Mouse (Mus musculus) gastrocnemius, postnatal 36 days (tissue): ENCODE measurements at regions not wholly inside any gene's neighbourhood (a gene's known extent, or its start where the extent isn't known, plus 50 kb on each side); places are given as distances from the start of the nearest gene placed in this dataset.

ENCODE experiments used
- DNase-seq, 2 experiments: peaks; one replicate each; pipeline ENCODE4 v3.0.0; 2022
- intact Hi-C: fragments of 180-260 bp; cut with DNase I; formaldehyde crosslinking; loops from one replicate; pipeline ENCODE4 v1.15.1; 2025

- DNase-seq: no peak
- intact Hi-C loops: no loop called here
Observed at GRCm38 (mm10) chr13:107247792-107248505, 226.0 kb upstream of the Kif2a start.

DNA sequence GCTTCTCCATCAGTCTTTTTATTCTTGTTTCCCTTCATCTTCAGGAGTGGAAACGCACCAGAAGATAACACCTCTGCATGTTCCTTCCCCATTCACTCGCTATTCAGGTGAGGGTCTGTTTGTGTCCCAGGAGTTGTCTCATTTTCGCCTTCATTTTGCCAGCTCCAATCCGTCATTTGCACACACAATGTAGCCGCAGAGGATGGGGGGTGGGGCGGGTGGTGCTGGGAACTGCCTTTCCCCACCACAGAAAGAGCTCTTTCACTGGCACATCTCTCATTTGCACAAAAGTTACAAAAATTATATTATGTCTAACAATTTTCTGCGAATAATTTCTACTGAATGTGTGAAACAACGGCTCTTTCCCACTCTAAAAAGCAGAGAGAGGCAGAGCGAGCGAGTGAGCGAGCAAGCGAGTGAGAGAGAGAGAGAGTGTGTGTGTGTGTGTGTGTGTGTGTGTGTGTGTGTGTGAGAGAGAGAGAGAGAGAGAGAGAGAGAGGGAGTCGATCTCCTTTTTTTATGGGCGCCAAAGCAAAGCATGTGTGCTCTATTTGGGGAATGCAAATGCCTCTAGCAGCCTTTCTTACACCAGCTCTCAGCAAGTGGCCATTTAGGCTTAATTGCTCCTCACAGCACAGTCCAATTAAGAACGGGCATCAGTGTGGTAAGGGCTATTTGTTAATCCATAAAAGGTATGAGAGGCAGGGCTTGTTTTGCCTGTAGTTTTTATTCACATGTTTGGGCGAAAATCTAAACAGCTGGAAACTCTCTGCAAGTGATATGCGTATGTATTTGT, 225.2 kb upstream of the Kif2a start:
- intact Hi-C loops: no loop called here
- no peak for DNase-seq

DNA sequence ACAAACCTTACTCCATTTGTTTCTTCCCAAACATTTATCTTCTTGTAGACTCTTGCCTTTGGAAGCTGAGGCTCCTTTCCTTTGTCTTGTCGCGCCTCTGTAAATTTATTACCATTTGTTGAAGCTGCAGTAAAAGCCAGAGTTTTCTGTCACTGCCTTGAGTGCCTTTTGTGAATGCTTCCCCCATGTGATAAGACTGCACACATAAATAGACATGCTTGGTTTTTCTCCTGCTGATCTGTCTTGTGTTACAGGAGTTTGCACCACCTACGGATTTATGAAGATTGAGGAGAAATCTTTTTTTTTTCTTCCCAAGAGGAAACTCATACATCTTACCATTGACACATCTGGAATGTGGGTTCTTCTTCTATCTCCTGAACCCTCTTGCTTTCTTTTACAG, 222.2 kb upstream of the Kif2a start:
- DNase-seq: no peak
- intact Hi-C loops: no loop called here

GRCm38 (mm10) chr13:107239035-107239387, 217.1 kb upstream of the Kif2a start:
- intact Hi-C loops: no loop called here
- DNase-seq: no peak

DNA sequence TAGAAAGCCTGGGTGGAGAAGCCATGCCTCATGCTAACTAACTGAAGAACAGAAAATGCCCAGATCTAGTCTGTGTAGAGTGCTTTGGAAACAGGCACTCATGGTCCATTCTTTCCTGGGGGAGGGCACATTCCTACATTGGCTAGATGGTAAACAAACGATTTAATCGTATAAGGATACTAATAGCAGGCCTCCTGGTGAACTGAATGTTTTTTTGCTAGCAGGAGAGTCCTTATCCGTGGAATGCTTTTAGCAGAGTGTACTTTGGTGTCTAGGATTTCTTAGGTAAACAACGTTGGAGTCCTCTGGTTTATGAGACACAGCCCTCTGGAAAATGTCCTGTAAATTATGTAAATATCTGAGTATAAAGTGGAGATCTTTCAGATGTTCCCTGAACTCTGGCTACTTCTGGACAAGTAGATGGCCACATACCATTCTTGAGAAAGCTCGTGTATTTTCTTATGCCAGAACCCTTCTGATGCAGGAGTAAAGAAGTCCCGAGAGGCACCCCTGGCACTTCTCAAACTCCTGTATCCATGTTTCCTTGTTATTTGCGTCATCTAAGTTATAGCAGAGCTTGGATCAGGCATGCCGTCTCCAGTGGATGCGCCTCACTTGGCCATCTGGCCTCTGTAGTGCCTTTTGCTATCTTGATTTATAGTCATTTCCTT, 216.6 kb upstream of the Kif2a start:
- intact Hi-C loops: no loop called here
- no peak for DNase-seq

GRCm38 (mm10) chr13:107219456-107219855, 197.5 kb upstream of the Kif2a start:
- no peak for DNase-seq
- intact Hi-C loops: no loop called here

DNA sequence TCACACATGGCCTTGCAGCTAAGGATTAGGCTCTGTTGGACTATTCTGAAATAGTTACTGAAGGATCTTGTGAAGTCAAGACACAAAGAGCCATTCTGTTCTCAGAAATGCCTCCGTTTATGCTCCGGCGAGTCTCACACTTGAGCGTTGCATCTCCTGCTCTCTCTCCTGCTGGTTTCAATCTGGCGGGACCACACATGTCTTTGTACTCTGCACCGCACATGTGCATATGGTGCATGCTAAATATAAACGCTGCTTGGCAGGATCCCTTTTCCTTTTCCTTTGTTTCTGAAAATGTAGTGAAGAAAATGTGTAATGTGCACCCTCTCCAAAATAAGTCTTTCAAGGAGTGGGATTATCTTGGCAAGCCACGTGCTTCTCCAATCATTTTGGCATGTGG, 196.4 kb upstream of the Kif2a start:
- intact Hi-C loops: no loop called here
- no peak for DNase-seq

- intact Hi-C loops: no loop called here
- DNase-seq: no peak
Observed at GRCm38 (mm10) chr13:107217825-107218224, 195.9 kb upstream of the Kif2a start.

GRCm38 (mm10) chr13:107213281-107213680, 191.4 kb upstream of the Kif2a start:
- no peak for DNase-seq
- intact Hi-C loops: no loop called here

DNA sequence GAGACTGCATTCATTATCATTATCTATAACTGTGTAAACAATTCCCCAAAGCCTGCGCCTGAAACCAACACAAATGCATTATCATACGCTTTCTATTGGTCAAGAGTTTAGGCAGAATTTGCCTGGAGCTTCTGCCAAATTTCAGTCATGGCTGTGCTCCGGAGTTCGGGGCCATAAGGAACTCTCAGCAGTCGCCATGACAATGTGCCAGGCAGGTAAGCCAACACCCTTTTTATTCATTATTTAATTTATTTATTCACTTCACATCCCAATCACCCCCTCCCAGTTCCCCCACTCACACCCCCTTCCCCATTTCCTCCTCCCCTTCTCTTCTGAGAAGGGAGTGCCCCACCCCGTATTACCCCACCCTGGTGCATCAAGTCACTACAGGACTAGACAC, 188.8 kb upstream of the Kif2a start:
- no peak for DNase-seq
- intact Hi-C loops: no loop called here

DNA sequence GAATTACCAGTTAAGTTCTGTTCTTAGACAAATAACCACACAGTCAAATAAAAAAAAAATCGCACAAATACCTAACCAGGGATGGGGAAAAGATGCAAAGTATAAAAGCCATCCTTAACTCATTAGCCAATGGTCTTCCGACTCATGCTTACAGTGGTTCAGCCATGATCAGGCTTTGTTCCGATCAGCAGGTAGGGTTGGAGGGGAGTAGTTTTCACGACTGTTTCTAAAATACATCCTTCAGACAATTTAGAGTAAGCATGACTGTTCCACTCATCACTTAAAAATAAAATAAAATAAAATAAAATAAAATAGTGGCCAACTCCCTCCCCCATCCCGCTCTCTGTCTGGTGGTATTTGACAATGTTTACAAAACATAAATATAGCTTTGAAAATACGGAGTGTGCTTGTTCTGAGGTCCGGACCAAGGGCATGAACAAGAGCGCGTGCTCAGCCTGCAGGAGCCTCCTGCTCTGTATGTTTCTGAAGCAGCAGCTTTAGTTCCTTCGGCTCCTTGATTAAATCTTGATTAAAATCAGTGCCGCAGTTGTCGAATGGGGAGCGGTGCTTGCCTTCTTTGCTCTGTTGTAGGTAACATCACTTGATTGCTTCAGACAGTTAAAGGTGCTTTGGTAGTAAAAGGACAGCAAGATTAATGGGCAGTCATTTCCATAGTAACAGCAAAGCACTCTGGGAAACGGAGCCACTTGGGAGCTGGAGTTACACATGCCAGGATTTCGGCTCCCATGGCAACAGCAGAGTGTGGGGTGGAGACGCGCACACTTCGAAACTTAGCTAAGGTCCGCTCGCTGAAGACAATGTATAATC, 185.6 kb upstream of the Kif2a start:
- intact Hi-C loops: no loop called here
- DNase-seq: peak; percentile 8 to 16

DNA sequence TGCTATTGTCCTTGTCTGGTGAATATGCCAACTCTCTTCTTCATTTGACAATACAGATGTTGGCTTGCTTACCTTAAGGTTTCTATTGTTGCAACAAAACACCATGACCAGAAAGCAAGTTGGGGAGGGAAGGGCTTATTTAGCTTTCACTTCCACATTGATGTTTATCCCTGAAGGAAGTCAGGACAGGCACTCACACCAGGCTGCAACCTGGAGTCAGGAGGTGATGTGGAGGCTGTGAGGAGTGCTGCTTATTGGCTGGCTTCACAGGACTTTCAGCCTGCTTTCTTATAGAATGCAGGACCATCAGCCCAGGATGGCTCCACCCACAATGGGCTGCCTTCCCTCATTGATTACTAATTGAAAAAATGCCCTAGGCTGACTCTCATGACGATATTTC, 177.9 kb upstream of the Kif2a start:
- DNase-seq: no peak
- intact Hi-C loops: no loop called here

DNA sequence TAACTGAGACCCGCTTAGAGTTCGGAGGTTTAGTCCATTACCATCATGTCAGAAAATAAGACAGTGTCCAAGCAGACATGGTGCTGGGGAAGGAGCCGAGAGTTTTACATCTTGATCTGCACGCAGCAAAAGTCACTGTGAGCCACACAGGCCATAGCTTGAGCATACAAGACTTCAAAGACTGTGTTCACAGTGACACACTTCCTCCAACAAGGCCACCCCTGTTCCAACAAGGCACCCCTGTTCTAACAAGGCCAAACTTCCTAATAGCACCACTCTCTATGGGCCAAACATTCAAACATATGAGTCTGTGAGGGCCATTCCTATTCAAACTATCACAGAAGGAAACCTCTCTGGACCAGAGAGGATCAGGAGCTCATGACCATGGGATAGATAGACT, 171.5 kb upstream of the Kif2a start:
- intact Hi-C loops: no loop called here
- DNase-seq: no peak

GRCm38 (mm10) chr13:107187258-107187878, 165.4 kb upstream of the Kif2a start:
- intact Hi-C loops: no loop called here
- no peak for DNase-seq

- DNase-seq: peak in 1 of 2 experiments; percentile 18
- intact Hi-C loops: no loop called here
Observed at GRCm38 (mm10) chr13:107182544-107182943, 160.6 kb upstream of the Kif2a start.

DNA sequence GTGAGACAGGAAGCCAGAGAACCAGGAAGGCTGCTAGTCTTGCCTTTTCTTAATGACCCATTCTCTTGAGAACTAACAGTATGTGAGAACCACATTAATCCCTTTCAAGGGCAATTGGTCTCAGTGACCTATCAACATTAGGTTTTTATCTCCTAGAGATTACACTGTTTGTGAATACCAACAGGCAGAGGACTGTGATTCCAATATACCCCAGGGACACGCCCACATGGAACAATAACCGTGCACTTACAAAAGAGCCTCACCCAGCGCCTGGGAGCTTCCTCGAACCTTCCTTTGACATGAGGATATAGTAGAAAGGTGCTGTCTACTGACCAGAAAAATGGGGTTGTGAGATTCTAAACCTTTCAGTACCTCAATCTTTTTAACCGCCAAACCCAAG, 157.6 kb upstream of the Kif2a start:
- intact Hi-C loops: no loop called here

GRCm38 (mm10) chr13:107177595-107177994, 155.7 kb upstream of the Kif2a start:
- intact Hi-C loops: no loop called here
- no peak for DNase-seq

More for the DNA sequence above, 157.6 kb upstream of the Kif2a start:
- no peak for DNase-seq

- no peak for DNase-seq
- intact Hi-C loops: no loop called here
Observed at GRCm38 (mm10) chr13:107175891-107176290, 154.0 kb upstream of the Kif2a start.

- intact Hi-C loops: no loop called here
- peak in 1 of 2 experiments; percentile 21 for DNase-seq
Observed at GRCm38 (mm10) chr13:107168599-107169149, 146.7 kb upstream of the Kif2a start.
